ENCODE assay signal across 18 mouse cellular contexts in the genomic region with DNA sequence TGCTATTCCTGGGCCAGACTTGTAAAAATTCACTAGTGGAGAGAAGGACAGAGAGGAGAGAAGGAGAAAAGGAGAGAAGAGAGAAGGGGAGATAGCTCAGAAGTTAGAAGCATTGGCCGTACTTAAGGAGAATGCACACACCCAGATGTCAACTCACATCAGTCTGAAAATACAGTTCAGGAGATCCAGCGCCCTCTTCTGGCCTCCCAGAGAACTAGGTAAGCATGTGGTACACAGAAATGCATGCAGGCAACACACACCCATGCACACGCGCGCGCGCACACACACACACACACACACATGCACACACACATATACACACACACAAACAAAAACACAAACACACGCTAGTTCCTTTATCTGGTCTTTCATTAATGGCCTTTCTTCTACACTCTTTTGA. TPM values are rescaled to one million over a fixed set of nuclear protein-coding genes. Genes with fewer than 3 reads are reported as not detected.
DNase-seq lines count a peak whose midpoint lies in the region; ATAC-seq and TF ChIP-seq lines count a peak whose summit lies in the region.
"Had no signal": no experiment of that assay in that cellular context is flagged by ENCODE, and none has a peak within 500 bp of the region (broad histone marks: within the 10 kb centered on the region; RNA-seq: fewer than 3 reads in every experiment).

No protein-coding gene starts in this region.

- DNase-seq in hindbrain, postnatal 0 days (ENCODE audit: low spot score) = no peak
- no peak for DNase-seq in lung, postnatal 0 days (ENCODE audit: low spot score)
- no peak for DNase-seq in lung, postnatal 14 days
- DNase-seq in c-Kit-positive CD71-positive TER-119-negative erythroid progenitor cells, embryonic 14.5 days (ENCODE audit: low read depth) = peak; percentile 7
- no peak for DNase-seq in cerebellum, postnatal 4 days (ENCODE audit: low spot score in 2 of 2)
- DNase-seq in embryo, embryonic 9.5 days (ENCODE audit: extremely low spot score) = no peak
- DNase-seq: cerebellum, postnatal 14 days; heart, postnatal 4 days; kidney, adult 9 months; lung, postnatal 4 days; thymus, adult 18-20 months had no signal

- no peak for TF ChIP-seq POLR2A in ES-Bruce4 (IDR thresholded peaks at IDR 0.05; ENCODE audit: insufficient read depth, low read length)

- no peaks in the 10 kb centered on the region for H3K27me3 ChIP-seq in hindbrain, postnatal 0 days (ENCODE audit: insufficient read depth, low read length)
- H3K27me3 ChIP-seq in hindbrain, embryonic 12.5 days = no peaks in the 10 kb centered on the region
- H3K27me3 ChIP-seq in lung, postnatal 0 days (replicated peaks; ENCODE audit: insufficient read depth, low read length) = no peaks in the 10 kb centered on the region
- no peaks in the 10 kb centered on the region for H3K27me3 ChIP-seq in ES-Bruce4 (ENCODE audit: control insufficient read depth, insufficient read depth, low read length, poor library complexity, severe bottlenecking)
- H3K27me3 ChIP-seq: forebrain, embryonic 13.5 days; heart, embryonic 12.5 days; liver, embryonic 15.5 days; midbrain, embryonic 12.5 days had no signal

- ATAC-seq in hindbrain, postnatal 0 days = no peak
- no peak for ATAC-seq in hindbrain, embryonic 12.5 days (ENCODE audit: low FRiP score)
- ATAC-seq in lung, postnatal 0 days = no peak
- ATAC-seq: forebrain, embryonic 13.5 days had no signal

- H3K4me2 ChIP-seq in hindbrain, postnatal 0 days (ENCODE audit: low read depth, low read length) = no peak overlapping the region
- no peak overlapping the region for H3K4me2 ChIP-seq in hindbrain, embryonic 12.5 days (replicated peaks)
- H3K4me2 ChIP-seq in lung, postnatal 0 days (replicated peaks; ENCODE audit: low read depth, low read length) = no peak overlapping the region
- H3K4me2 ChIP-seq: forebrain, embryonic 13.5 days; heart, embryonic 12.5 days; liver, embryonic 15.5 days; midbrain, embryonic 12.5 days had no signal

- no peaks in the 10 kb centered on the region for H3K9me3 ChIP-seq in hindbrain, postnatal 0 days (ENCODE audit: low read length)
- H3K9me3 ChIP-seq in hindbrain, embryonic 12.5 days (replicated peaks) = no peaks in the 10 kb centered on the region
- H3K9me3 ChIP-seq in lung, postnatal 0 days (ENCODE audit: low read length) = no peaks in the 10 kb centered on the region
- no peaks in the 10 kb centered on the region for H3K9me3 ChIP-seq in ES-Bruce4 (replicated peaks; ENCODE audit: control insufficient read depth, insufficient read depth, low read length, poor library complexity, severe bottlenecking)
- H3K9me3 ChIP-seq: embryonic facial prominence, embryonic 10.5 days; forebrain, embryonic 13.5 days; heart, embryonic 12.5 days; liver, embryonic 15.5 days; midbrain, embryonic 12.5 days had no signal

- H3K4me1 ChIP-seq in hindbrain, postnatal 0 days (ENCODE audit: insufficient read depth, low read length) = no peaks in the 10 kb centered on the region
- H3K4me1 ChIP-seq in hindbrain, embryonic 12.5 days = no peaks in the 10 kb centered on the region; the same call in 1 of the 2 replicates
- H3K4me1 ChIP-seq in lung, postnatal 0 days (ENCODE audit: insufficient read depth, low read depth, low read length) = no peaks in the 10 kb centered on the region
- no peaks in the 10 kb centered on the region for H3K4me1 ChIP-seq in ES-Bruce4 (ENCODE audit: control insufficient read depth, insufficient read depth, low read length)
- H3K4me1 ChIP-seq: forebrain, embryonic 13.5 days; liver, embryonic 15.5 days; midbrain, embryonic 12.5 days had no signal

- H3K27ac ChIP-seq in hindbrain, postnatal 0 days = no peak overlapping the region
- no peak overlapping the region for H3K27ac ChIP-seq in hindbrain, embryonic 12.5 days
- no peak overlapping the region for H3K27ac ChIP-seq in lung, postnatal 0 days (ENCODE audit: low read length)
- H3K27ac ChIP-seq in ES-Bruce4 (ENCODE audit: insufficient read depth, low read length) = no peak overlapping the region
- H3K27ac ChIP-seq: forebrain, embryonic 13.5 days; liver, embryonic 15.5 days; midbrain, embryonic 12.5 days had no signal

- peak; percentile 36 for TF ChIP-seq CTCF in hindbrain, postnatal 0 days (IDR thresholded peaks at IDR 0.05; ENCODE audit: low read depth)
- peak; percentile 27 for TF ChIP-seq CTCF in lung, postnatal 0 days (IDR thresholded peaks at IDR 0.05)
- peak; percentile 47 for TF ChIP-seq CTCF in ES-Bruce4 (IDR thresholded peaks at IDR 0.05; ENCODE audit: low read depth, low read length)

- H3K4me3 ChIP-seq in hindbrain, postnatal 0 days (ENCODE audit: low read length) = no peak overlapping the region
- no peak overlapping the region for H3K4me3 ChIP-seq in hindbrain, embryonic 12.5 days
- no peak overlapping the region for H3K4me3 ChIP-seq in lung, postnatal 0 days (ENCODE audit: low read depth, low read length)
- H3K4me3 ChIP-seq in ES-Bruce4 (ENCODE audit: low read depth, low read length) = no peak overlapping the region
- H3K4me3 ChIP-seq: embryonic facial prominence, embryonic 10.5 days; forebrain, embryonic 13.5 days; heart, embryonic 12.5 days; liver, embryonic 15.5 days; midbrain, embryonic 12.5 days had no signal

- WGBS in hindbrain, postnatal 0 days = 87% methylated on average over 8 of the region's 8 CpGs
- 89% methylated on average over 8 of the region's 8 CpGs for WGBS in hindbrain, embryonic 12.5 days
- 86% methylated on average over 8 of the region's 8 CpGs for WGBS in lung, postnatal 0 days

- no peak overlapping the region for H3K9ac ChIP-seq in hindbrain, postnatal 0 days (replicated peaks; ENCODE audit: low read length)
- H3K9ac ChIP-seq in hindbrain, embryonic 12.5 days = no peak overlapping the region
- no peak overlapping the region for H3K9ac ChIP-seq in lung, postnatal 0 days (replicated peaks; ENCODE audit: low read depth)
- H3K9ac ChIP-seq in ES-Bruce4 (ENCODE audit: low read depth, poor library complexity, severe bottlenecking) = no peak overlapping the region
- H3K9ac ChIP-seq: forebrain, embryonic 13.5 days; heart, embryonic 12.5 days; liver, embryonic 15.5 days; midbrain, embryonic 12.5 days had no signal

- no peak for TF ChIP-seq EP300 in lung, postnatal 0 days (IDR thresholded peaks at IDR 0.05)
- no peak for TF ChIP-seq EP300 in ES-Bruce4 (IDR thresholded peaks at IDR 0.05; ENCODE audit: insufficient read depth, low read depth, low read length)

- H3K36me3 ChIP-seq in hindbrain, postnatal 0 days (ENCODE audit: insufficient read depth, low read length) = no peaks in the 10 kb centered on the region
- no peaks in the 10 kb centered on the region for H3K36me3 ChIP-seq in hindbrain, embryonic 12.5 days
- H3K36me3 ChIP-seq in lung, postnatal 0 days (ENCODE audit: insufficient read depth, low read length) = no peaks in the 10 kb centered on the region
- H3K36me3 ChIP-seq in ES-Bruce4 (ENCODE audit: control insufficient read depth, insufficient read depth, low read length, poor library complexity, severe bottlenecking) = no peaks in the 10 kb centered on the region
- H3K36me3 ChIP-seq: embryonic facial prominence, embryonic 10.5 days; heart, embryonic 12.5 days; liver, embryonic 15.5 days; midbrain, embryonic 12.5 days had no signal

RNA-seq across cellular contexts. Expression of a gene that starts 17.0 kb away (rescaled TPM):
- total RNA-seq in hindbrain, postnatal 0 days (2014; rRNA removed) = 50.2 and 50.9 TPM in 2 replicates
- 26.6 and 29.0 TPM in 2 replicates for polyA plus RNA-seq in hindbrain, postnatal 0 days (2015; fragmentation: Nextera tagmentation; extraction: Ambion mirVana)
- 17.4 and 21.2 TPM in 2 replicates for polyA plus RNA-seq in hindbrain, embryonic 12.5 days (2016; fragmentation: Nextera tagmentation; extraction: Ambion mirVana)
- 23.7 and 32.4 TPM in 2 replicates for polyA plus RNA-seq in lung, postnatal 0 days (2015; fragmentation: Nextera tagmentation; extraction: Ambion mirVana)
- 19.0 and 22.2 TPM in 2 replicates for polyA plus RNA-seq in ES-Bruce4 (2011; ENCODE audit: insufficient read depth, insufficient read length, low read depth, missing spikeins)
